ENCODE assay signal across 28 mouse cellular contexts in the genomic region with DNA sequence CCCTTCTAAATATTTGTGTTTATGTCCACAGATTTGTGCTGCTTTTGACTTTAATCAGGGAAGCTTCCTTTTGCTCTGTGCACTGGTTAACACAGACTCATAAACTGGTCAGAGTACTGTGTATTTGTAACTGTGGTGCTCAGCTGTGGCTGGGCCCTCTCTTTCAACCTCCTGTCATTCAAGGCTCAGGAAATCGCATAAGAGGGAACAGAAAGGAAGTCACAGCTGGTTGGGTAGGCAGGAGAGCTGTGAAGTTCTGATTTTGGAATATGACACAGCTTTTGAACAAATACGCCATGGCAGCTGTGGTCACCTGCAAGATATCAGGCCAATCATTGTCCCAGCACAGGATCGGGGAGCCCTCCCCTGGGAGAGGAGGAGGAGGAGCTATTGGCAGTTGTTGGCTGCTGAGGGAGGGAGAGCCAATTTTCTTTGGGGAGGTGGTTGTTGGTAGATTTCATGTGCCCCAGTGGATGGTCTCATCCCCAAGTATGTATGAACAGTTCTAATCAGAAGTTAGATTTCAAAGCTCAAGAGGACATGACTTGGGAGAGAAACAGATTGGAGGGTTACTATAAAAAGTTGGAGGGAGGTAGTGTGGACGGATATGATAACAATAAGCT. TPM values are rescaled to one million over a fixed set of nuclear protein-coding genes. Genes with fewer than 3 reads are reported as not detected.
DNase-seq lines count a peak whose midpoint lies in the region; ATAC-seq lines count a peak whose summit lies in the region.
"Had no signal": no experiment of that assay in that cellular context is flagged by ENCODE, and none has a peak within 500 bp of the region (broad histone marks: within the 10 kb centered on the region; RNA-seq: fewer than 3 reads in every experiment).

No protein-coding gene starts in this region.

- H3K4me2 ChIP-seq in midbrain, embryonic 11.5 days, result no peak overlapping the region
- H3K4me2 ChIP-seq in midbrain, embryonic 15.5 days, result no peak overlapping the region
- H3K4me2 ChIP-seq: forebrain, embryonic 15.5 days; heart, embryonic 13.5 days; liver, embryonic 12.5 days; midbrain, embryonic 13.5 days had no signal

- intact Hi-C loops in left cerebral cortex, postnatal 10 days (cut with DNase I), result no loop called here

- no peaks in the 10 kb centered on the region for H3K4me1 ChIP-seq in midbrain, embryonic 11.5 days (ENCODE audit: control insufficient read depth, insufficient read depth, low read length)
- H3K4me1 ChIP-seq in midbrain, embryonic 15.5 days, result no peaks in the 10 kb centered on the region
- H3K4me1 ChIP-seq: forebrain, embryonic 15.5 days; heart, embryonic 13.5 days; midbrain, embryonic 13.5 days had no signal

- no peak overlapping the region for H3K9ac ChIP-seq in midbrain, embryonic 11.5 days (ENCODE audit: low read length)
- no peak overlapping the region for H3K9ac ChIP-seq in midbrain, embryonic 15.5 days
- H3K9ac ChIP-seq: forebrain, embryonic 15.5 days; heart, embryonic 13.5 days; liver, embryonic 12.5 days; liver, postnatal 0 days; midbrain, embryonic 13.5 days had no signal

- peak; percentile 67 for DNase-seq in midbrain, embryonic 11.5 days (ENCODE audit: low spot score, missing footprints)
- DNase-seq in retina, embryonic 14.5 days (ENCODE audit: low spot score), result no peak
- DNase-seq in left cerebral cortex, postnatal 10 days (ENCODE audit: extremely low spot score in 1 of 2, low spot score in 2 of 2), result no peak
- DNase-seq: adrenal gland, postnatal 25 days; cerebellum, adult 18-20 months; cerebellum, postnatal 25 days; gastrocnemius, postnatal 25 days; heart, adult 2 months; heart, postnatal 10 days; kidney, adult 18-20 months; kidney, postnatal 36 days; left cerebral cortex, postnatal 4 days; liver, postnatal 0 days; lung, postnatal 4 days; right cerebral cortex, adult 18-20 months; spleen, adult 18-20 months had no signal

- H3K27ac ChIP-seq in midbrain, embryonic 11.5 days (ENCODE audit: low read depth, low read length), result no peak overlapping the region
- no peak overlapping the region for H3K27ac ChIP-seq in midbrain, embryonic 15.5 days
- H3K27ac ChIP-seq: forebrain, embryonic 15.5 days; heart, adult 2 months; heart, embryonic 13.5 days; layer of hippocampus, adult 2 months; liver, embryonic 12.5 days; midbrain, embryonic 13.5 days had no signal

- H3K9me3 ChIP-seq in midbrain, embryonic 11.5 days (ENCODE audit: control insufficient read depth, low read length), result no peaks in the 10 kb centered on the region
- H3K9me3 ChIP-seq in midbrain, embryonic 15.5 days, result no peaks in the 10 kb centered on the region
- H3K9me3 ChIP-seq: forebrain, embryonic 15.5 days; heart, embryonic 13.5 days; liver, embryonic 12.5 days; midbrain, embryonic 13.5 days had no signal

- 81% methylated on average over 4 of the region's 4 CpGs for WGBS in midbrain, embryonic 11.5 days
- WGBS in midbrain, embryonic 15.5 days, result 80% methylated on average over 4 of the region's 4 CpGs

- no peak overlapping the region for H3K4me3 ChIP-seq in midbrain, embryonic 11.5 days (ENCODE audit: low read depth, low read length)
- no peak overlapping the region for H3K4me3 ChIP-seq in midbrain, embryonic 15.5 days
- H3K4me3 ChIP-seq: forebrain, embryonic 15.5 days; heart, adult 2 months; heart, embryonic 13.5 days; layer of hippocampus, adult 2 months; liver, embryonic 12.5 days; midbrain, embryonic 13.5 days had no signal

- ATAC-seq in midbrain, embryonic 11.5 days (ENCODE audit: low FRiP score), result no peak
- no peak for ATAC-seq in midbrain, embryonic 15.5 days (replicated peaks)
- peak; percentile 52 for ATAC-seq in common myeloid progenitor, adult 5-6 weeks (replicated peaks; ENCODE audit: low read depth, poor library complexity, severe bottlenecking)
- peak; percentile 36; the same call in 1 of the 2 replicates for ATAC-seq in megakaryocyte-erythroid progenitor cell, adult 5-6 weeks (replicated peaks; ENCODE audit: low FRiP score, low TSS enrichment, poor library complexity, severe bottlenecking)
- no peak for ATAC-seq in monocyte, adult 5-6 weeks (replicated peaks; ENCODE audit: insufficient number of reproducible peaks, low FRiP score, low TSS enrichment, poor library complexity, severe bottlenecking)
- ATAC-seq: CD4-positive, CD25-positive, alpha-beta regulatory T cell, adult 4 months; forebrain, embryonic 15.5 days; hindbrain, embryonic 16.5 days; liver, embryonic 12.5 days; liver, postnatal 0 days; lung, postnatal 0 days; midbrain, embryonic 13.5 days had no signal

- H3K36me3 ChIP-seq in midbrain, embryonic 11.5 days (ENCODE audit: control insufficient read depth, insufficient read depth, low read length), result no peaks in the 10 kb centered on the region
- H3K36me3 ChIP-seq in midbrain, embryonic 15.5 days (replicated peaks), result no peaks in the 10 kb centered on the region
- H3K36me3 ChIP-seq: forebrain, embryonic 15.5 days; heart, embryonic 13.5 days; liver, embryonic 12.5 days; midbrain, embryonic 13.5 days had no signal

- no peaks in the 10 kb centered on the region for H3K27me3 ChIP-seq in midbrain, embryonic 11.5 days (ENCODE audit: control insufficient read depth, insufficient read depth, low read length)
- H3K27me3 ChIP-seq in midbrain, embryonic 15.5 days (replicated peaks), result no peaks in the 10 kb centered on the region
- H3K27me3 ChIP-seq: forebrain, embryonic 15.5 days; heart, embryonic 13.5 days; liver, embryonic 12.5 days; midbrain, embryonic 13.5 days had no signal

RNA-seq across cellular contexts. Expression of a gene that starts 23.2 kb away (rescaled TPM):
- polyA plus RNA-seq in midbrain, embryonic 11.5 days (2014; fragmentation: Nextera tagmentation; extraction: Ambion mirVana), result 325 and 356 TPM in 2 replicates
- 590 and 626 TPM in 2 replicates for polyA plus RNA-seq in midbrain, embryonic 15.5 days (2015; fragmentation: Nextera tagmentation; extraction: Ambion mirVana)
- total RNA-seq in common myeloid progenitor, adult 5-6 weeks (2017), result 694 and 751 TPM in 2 replicates
- total RNA-seq in megakaryocyte-erythroid progenitor cell, adult 5-6 weeks (2014; fragmentation: Nextera tagmentation), result 241 and 252 TPM in 2 replicates
- total RNA-seq in megakaryocyte-erythroid progenitor cell, adult 5-6 weeks (2017), result 431 and 507 TPM in 2 replicates
- 100 to 1,000 TPM; 537 to 566 TPM for total RNA-seq in left cerebral cortex, postnatal 10 days (2021)
- total RNA-seq in monocyte, adult 5-6 weeks (2017), result 1,022 to 1,179 TPM (median 1,153 TPM) in 3 replicates

Comparison
In these comparisons a context has a peak if more than half of its experiments do, and no peak if none do; other contexts are left out.
1. ATAC-seq: peak in common myeloid progenitor, adult 5-6 weeks (single experiment) and megakaryocyte-erythroid progenitor cell, adult 5-6 weeks (single experiment); none in midbrain, embryonic 11.5 days (single experiment), midbrain, embryonic 15.5 days (single experiment) and monocyte, adult 5-6 weeks (single experiment).